Mouse (Mus musculus): ENCODE data around the gene Magix.
"Not testable (repeated sequence)": the region's sequence is repeated elsewhere in the genome, so short reads cannot be mapped to it uniquely, and the experiment has no call there.

GRCm38 (mm10) chrX:7714135-7714899, 33.3 kb upstream of the Magix start, which contains the start of gene Wdr45:
- not testable (repeated sequence) for TF ChIP-seq CTCF (conservative IDR thresholded peaks at IDR 0.05; ENCODE audit: low read length); POU5F1 (IDR thresholded peaks at IDR 0.05; ENCODE audit: borderline replicate concordance, low read length)
